Mouse (Mus musculus) macrophage (primary cell): ENCODE data around the gene Psma1. TPM values are rescaled to one million over a fixed set of nuclear protein-coding genes. Genes with fewer than 3 reads are reported as not detected.

Experiments
- H3K27ac ChIP-seq: fragments of 350-480 bp; formaldehyde crosslinking; 2 replicates; pipeline ENCODE4 v1.9.0; 2021
- H3K36me3 ChIP-seq: fragments of 350-480 bp; formaldehyde crosslinking; 2 replicates; pipeline ENCODE4 v1.9.0; 2021; ENCODE audit errors: inconsistent target
- H3K4me3 ChIP-seq: fragments of 350-480 bp; formaldehyde crosslinking; 2 replicates; pipeline ENCODE4 v1.9.0; 2021; ENCODE audit errors: inconsistent target
- H3K79me2 ChIP-seq: fragments of 350-480 bp; formaldehyde crosslinking; 2 replicates; pipeline ENCODE4 v1.9.0; 2021; ENCODE audit errors: inconsistent target
- WGBS: methylation state at CpG from one replicate; pipeline ENCODE4 v1.1.7; 2026; ENCODE audit warnings: inconsistent platforms; ENCODE audit not compliant: missing documents; 5-methylcytosine and 5-hydroxymethylcytosine counted together
- polyA plus RNA-seq: library from polyadenylated mRNA; stranded (reverse); fragments of 250-400 nt; gene quantifications from 3 replicates; pipeline ENCODE4 v1.2.4, GENCODE M21; 2018; ENCODE audit warnings: inconsistent platforms
- total RNA-seq, 78 experiments: library from RNA; depleted of rRNA; stranded (reverse); fragments of 250-400 nt; gene quantifications; 1 replicate in 9 of 78; 2 replicates in 24 of 78; 3 replicates in 43 of 78; 4 replicates in 2 of 78; pipeline ENCODE4 v1.2.4; 2018; ENCODE audit warnings: inconsistent platforms in 56 of 78

Gene Psma1
- 100 to 1,000 TPM in 16 of 26 experiments, 10 to 100 TPM in 10; 36.3 to 161 (median 112) TPM for total RNA-seq (2018; cell fraction: chromatin; rRNA removed)
- total RNA-seq (2018; cell fraction: cytosol; rRNA removed): 100 to 1,000 TPM; 112 to 224 (median 168) TPM
- total RNA-seq (2018; cell fraction: nucleus; rRNA removed): 100 to 1,000 TPM in 14 of 26 experiments, 10 to 100 TPM in 12; 37.4 to 148 (median 104) TPM
- polyA plus RNA-seq: 137 to 223 TPM (median 152 TPM) in 3 replicates

- Histone ChIP-seq H3K79me2 (peaks cover 36% of the 10 kb centered on the region), H3K27ac (peak within 1 kb of the TSS; percentile 86), H3K36me3 (peaks cover 24% of the 10 kb centered on the region), H3K4me3 (peak within 1 kb of the TSS; percentile 88)
- WGBS: 0% methylated on average over 37 of the region's 39 CpGs
Measured at GRCm38 (mm10) chr7:114276005-114276752, at the start of gene Psma1. TSS of gene Psma1 (minus strand) at chr7:114276118.

DNA sequence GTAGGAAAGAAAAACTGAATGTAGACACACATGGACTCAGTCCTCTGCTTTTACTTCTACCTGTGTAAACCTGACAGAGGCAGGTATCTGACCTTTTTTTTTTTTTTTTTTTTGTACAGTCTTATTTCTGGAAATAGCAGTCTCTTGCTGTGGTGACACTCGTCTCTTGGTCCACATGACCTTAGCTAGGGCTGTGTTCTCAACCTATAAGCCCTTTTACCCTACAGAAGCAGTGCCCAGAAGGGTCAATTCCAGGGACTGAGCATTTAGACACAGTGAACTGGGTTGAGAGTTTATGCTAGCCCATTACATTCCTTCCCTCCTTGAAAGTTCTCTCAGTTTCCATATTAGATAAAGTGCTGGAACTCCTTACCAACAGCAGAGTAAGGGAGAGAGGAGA, 47.6 kb upstream of the Psma1 start:
- 83% methylated on average over 1 of the region's 1 CpGs for WGBS
- Histone ChIP-seq H3K36me3 (no peaks in the 10 kb centered on the region), H3K27ac (no peak overlapping the region), H3K79me2 (no peaks in the 10 kb centered on the region), H3K4me3 (no peak overlapping the region)

GRCm38 (mm10) chr7:114322531-114323441, 46.9 kb upstream of the Psma1 start:
- H3K4me3 ChIP-seq: no peak overlapping the region
- WGBS: 90% methylated on average over 9 of the region's 9 CpGs
- no peaks in the 10 kb centered on the region for H3K36me3 ChIP-seq
- no peak overlapping the region for H3K27ac ChIP-seq
- H3K79me2 ChIP-seq: no peaks in the 10 kb centered on the region

DNA sequence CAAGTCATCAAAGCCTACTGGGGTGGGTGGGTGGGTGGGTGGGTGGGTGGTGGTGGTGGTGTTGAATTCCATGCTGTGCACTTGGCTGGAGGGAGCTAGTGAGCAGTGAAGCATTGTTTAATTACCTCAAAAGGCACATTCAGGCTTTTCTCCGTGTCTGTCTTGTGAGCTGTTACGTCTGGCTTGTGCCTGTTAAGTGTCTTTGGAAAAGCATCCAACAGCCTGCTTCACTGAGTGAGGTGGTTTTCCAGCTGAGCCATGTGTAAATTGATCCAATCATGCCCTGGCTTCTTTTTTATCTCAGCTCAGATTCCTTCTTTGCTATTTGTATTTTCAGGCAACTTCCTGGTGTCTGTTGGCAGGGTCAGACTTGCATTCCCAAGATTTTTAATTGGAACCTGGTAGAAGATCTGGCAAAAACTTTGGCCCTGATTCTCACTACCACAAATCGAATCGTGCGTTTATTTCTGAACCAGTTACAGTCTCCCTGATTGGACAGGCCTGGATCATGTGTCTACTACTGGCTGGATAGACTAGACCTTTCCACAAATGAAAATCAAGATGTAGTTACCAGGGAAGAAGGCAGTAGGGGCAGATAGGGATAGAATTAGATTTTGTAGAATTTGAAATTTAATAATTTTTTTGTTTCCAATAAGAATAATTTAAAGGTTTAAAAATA, 45.9 kb upstream of the Psma1 start:
- Histone ChIP-seq H3K27ac (no peak overlapping the region), H3K79me2 (no peaks in the 10 kb centered on the region), H3K4me3 (no peak overlapping the region), H3K36me3 (no peaks in the 10 kb centered on the region)
- 91% methylated on average over 5 of the region's 5 CpGs for whole genome bisulfite sequencing

DNA sequence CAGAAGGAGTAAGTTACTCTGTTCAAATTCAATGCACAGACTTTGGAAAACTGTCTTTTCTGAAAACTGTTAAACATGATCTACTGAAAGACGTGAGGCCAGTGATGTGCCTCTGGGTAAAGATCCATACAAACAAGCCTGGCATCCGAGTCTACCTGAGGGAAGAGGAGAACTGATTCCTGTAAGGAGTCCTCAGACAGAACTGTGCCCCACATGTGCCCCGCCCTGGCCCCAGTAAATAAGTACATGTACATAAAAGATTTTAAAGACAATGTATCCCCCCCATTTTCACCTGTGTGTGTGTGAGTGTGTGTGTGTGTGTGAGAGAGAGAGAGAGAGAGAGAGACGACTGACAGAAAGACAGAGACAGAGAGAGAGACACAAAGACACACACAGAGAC, 42.0 kb upstream of the Psma1 start:
- H3K36me3 ChIP-seq: no peaks in the 10 kb centered on the region
- no peak overlapping the region for H3K4me3 ChIP-seq
- 71% methylated on average over 3 of the region's 4 CpGs for WGBS
- H3K27ac ChIP-seq: peak overlapping the region; percentile 88
- H3K79me2 ChIP-seq: no peaks in the 10 kb centered on the region

DNA sequence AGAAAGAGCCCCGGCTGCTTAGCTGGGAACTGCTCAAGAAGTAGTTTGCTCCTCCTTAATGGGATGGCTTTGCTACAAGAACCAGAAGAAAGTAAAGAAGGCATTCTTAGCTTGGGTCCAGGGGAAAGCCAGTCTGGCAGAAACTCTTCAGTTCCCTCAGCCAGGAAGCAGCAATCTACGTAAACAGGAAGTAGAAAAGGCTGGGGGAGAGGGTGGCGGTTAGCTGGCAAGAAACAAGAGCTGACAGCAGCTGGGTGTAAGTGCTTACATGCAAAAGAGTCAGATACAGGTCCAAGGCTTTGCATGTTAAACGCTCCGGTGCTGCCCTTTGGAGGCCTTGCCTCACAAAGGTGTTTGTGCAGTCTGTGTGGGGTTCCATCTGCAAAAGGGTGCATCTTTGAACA, 41.5 kb upstream of the Psma1 start:
- WGBS: 4% methylated on average over 5 of the region's 5 CpGs
- Histone ChIP-seq H3K4me3 (no peak overlapping the region), H3K79me2 (no peaks in the 10 kb centered on the region), H3K36me3 (no peaks in the 10 kb centered on the region), H3K27ac (peak overlapping the region; percentile 88)

DNA sequence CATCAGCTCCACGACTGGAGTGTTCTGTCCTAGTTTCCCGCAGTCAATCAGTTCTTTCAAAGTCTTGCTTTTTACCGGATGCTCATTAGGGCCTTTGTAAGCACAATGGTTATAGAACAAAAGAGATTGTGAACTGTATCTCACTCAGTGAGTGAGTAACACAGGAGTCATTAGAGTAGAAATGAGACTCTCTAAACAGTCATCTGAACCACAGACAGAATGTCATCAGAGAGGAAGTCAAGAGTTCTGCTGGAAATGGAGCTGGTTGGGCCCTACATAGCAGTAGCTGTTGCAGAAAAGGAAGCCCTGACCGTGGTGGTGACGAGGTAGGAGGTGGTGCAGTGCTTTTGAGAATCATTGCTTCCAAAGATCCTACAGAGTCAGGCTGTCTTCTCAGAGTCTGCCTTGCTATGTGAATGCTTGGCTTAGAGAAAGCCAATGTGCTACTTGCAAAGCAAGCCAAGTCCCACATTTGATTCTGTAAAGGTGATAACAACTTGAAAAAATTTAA, 40.5 kb upstream of the Psma1 start:
- 42% methylated on average over 5 of the region's 5 CpGs for WGBS
- Histone ChIP-seq H3K27ac (peak overlapping the region; percentile 88), H3K4me3 (no peak overlapping the region)

DNA sequence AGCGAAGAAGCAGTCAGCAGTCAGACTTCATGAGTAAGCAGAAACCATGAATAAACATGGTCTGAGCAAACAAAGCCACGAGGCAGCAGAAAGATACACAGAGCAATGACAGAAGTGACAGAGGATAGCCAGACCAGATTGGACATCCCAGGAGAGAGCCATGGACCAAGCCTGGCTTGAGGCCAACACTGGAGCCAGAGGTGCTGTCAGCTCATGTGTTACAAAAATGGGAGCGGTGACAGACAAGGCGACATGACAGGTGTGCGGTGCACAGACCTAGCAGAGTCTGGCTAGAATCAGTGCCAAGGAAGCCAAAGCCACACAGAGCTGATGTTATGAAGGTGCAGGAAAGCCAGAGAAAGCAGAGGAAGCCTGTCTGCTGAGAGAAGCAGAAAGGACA, 35.3 kb upstream of the Psma1 start:
- H3K27ac ChIP-seq: no peak overlapping the region
- H3K79me2 ChIP-seq: no peaks in the 10 kb centered on the region
- no peak overlapping the region for H3K4me3 ChIP-seq
- WGBS: 71% methylated on average over 5 of the region's 5 CpGs
- no peaks in the 10 kb centered on the region for H3K36me3 ChIP-seq

More for the DNA sequence above, 40.5 kb upstream of the Psma1 start:
- Histone ChIP-seq H3K36me3 (no peaks in the 10 kb centered on the region), H3K79me2 (no peaks in the 10 kb centered on the region)

DNA sequence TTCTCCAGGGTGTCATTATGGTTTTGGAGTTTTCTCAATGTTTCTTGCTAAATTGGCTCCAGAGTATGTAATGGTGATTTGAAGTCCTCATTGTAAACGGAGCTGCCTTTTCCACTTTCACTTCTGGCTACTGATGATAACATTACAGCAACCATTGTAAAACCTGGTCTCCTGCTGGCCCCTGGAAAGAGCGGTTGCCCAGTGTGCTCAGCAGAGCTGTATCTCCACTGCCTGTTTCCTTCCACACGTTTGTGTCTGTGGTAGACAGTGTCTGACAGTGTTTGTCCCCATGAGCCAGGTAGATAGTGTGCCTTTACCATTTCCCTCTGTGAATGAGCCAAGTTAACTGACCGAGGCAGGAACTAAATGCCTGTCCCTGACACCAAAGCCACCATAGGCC, 33.1 kb upstream of the Psma1 start:
- no peaks in the 10 kb centered on the region for H3K79me2 ChIP-seq
- H3K4me3 ChIP-seq: no peak overlapping the region
- WGBS: 42% methylated on average over 4 of the region's 4 CpGs
- H3K36me3 ChIP-seq: no peaks in the 10 kb centered on the region
- no peak overlapping the region for H3K27ac ChIP-seq

DNA sequence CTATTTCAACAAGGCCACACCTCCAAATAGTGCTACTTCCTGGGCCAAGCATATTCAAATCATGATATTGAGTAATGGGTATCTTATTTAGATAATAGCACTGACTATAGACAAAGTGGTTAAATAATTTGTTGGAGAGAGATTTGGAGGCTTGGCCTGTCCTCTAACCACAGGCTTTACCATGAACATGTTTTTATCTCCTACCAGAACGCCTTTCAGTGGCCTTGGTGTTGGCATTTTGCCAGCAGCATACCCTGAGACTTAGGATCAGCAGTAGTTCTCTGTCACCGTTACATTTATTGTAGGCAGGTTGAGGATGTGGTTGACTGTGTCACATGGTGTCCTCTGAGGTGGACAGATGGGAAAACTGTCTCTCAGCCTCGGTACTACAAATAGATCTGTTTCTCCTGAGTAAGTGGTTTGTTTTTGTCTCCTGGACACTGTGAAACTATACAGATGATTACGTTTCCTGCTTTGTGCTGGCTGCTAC, 25.4 kb upstream of the Psma1 start:
- WGBS: 11% methylated on average over 4 of the region's 4 CpGs
- Histone ChIP-seq H3K36me3 (no peaks in the 10 kb centered on the region), H3K27ac (peak overlapping the region; percentile 36; the same call in 1 of the 2 replicates), H3K4me3 (no peak overlapping the region), H3K79me2 (no peaks in the 10 kb centered on the region)

GRCm38 (mm10) chr7:114300782-114301181, 24.9 kb upstream of the Psma1 start:
- Histone ChIP-seq H3K4me3 (no peak overlapping the region), H3K79me2 (no peaks in the 10 kb centered on the region), H3K36me3 (no peaks in the 10 kb centered on the region), H3K27ac (no peak overlapping the region)
- WGBS: 94% methylated on average over 2 of the region's 2 CpGs

DNA sequence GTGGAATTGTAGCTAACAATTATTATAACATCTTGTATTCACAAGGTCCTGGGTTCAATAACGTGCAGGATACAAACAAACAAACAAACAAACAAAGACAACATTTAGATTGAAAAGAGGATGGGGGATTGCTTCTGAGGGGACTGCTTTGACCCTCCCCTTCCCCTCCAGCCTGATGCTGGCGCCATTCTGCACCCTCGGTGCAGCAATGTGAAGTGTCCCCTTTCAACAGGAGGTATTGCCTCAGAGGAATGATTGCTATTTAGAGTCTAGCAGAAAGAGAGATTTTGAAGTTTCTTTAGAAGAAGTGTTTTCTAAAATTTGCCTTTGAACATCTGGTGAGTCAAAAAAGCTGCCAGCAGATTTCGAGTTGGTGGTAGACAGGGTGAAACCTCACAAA, 23.3 kb upstream of the Psma1 start:
- no peak overlapping the region for H3K27ac ChIP-seq

GRCm38 (mm10) chr7:114294698-114295097, 18.8 kb upstream of the Psma1 start:
- Histone ChIP-seq H3K4me3 (no peak overlapping the region), H3K79me2 (no peaks in the 10 kb centered on the region), H3K27ac (no peak overlapping the region), H3K36me3 (no peaks in the 10 kb centered on the region)
- 84% methylated on average over 5 of the region's 5 CpGs for WGBS

More for the DNA sequence above, 23.3 kb upstream of the Psma1 start:
- WGBS: 79% methylated on average over 4 of the region's 4 CpGs
- Histone ChIP-seq H3K36me3 (no peaks in the 10 kb centered on the region), H3K4me3 (no peak overlapping the region), H3K79me2 (no peaks in the 10 kb centered on the region)

- 74% methylated on average over 5 of the region's 5 CpGs for WGBS
- Histone ChIP-seq H3K36me3 (no peaks in the 10 kb centered on the region), H3K27ac (no peak overlapping the region), H3K4me3 (no peak overlapping the region), H3K79me2 (no peaks in the 10 kb centered on the region)
Measured at GRCm38 (mm10) chr7:114293903-114294302, 18.0 kb upstream of the Psma1 start.
